Mouse (Mus musculus) spleen, adult 2 months (tissue): Measurements from ENCODE around the gene Ccdc62.

ENCODE experiments used
- CTCF ChIP-seq: fragments of 200-500 bp; IDR thresholded peaks from 2 replicates; pipeline ENCODE4 v1.5.1; 2011; ENCODE audit warnings: mild to moderate bottlenecking, inconsistent platforms; ENCODE audit not compliant: insufficient read depth, insufficient read length, insufficient replicate concordance; ENCODE audit errors: extremely low read depth
- POLR2A ChIP-seq: fragments of 200-500 bp; IDR thresholded peaks from 2 replicates; pipeline ENCODE4 v1.6.1; 2011; ENCODE audit warnings: low read depth, low read length, inconsistent platforms

DNA sequence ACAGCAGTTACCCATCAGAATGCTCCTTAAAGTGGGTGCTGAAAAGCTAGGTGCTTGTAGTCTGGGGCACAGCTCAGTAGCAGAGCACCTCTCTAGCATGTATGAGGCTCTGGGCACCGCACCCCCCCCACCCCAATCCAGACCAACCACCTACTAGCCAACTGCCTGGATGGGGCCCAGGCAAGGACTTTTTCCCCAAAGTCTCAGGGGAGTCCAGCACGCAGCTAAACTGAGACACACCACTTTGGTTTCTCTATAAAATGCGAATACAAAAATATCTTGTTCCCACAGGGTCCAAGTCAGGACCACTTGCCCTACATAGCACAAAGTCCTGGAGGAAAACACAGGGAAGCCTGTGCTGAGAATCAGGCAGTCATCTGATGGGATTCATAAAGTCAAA is 83.7 kb downstream of the Ccdc62 start:
- TF ChIP-seq CTCF (no peak), POLR2A (no peak)
